In genomic region chr17:63344101-63344500, GRCm38 (mm10) we compare ENCODE assay signal across 17 mouse cellular contexts.
"Had no signal": no experiment of that assay in that cellular context is flagged by ENCODE, and none has a peak within 500 bp of the region (broad histone marks: within the 10 kb centered on the region; RNA-seq: fewer than 3 reads in every experiment).

No protein-coding gene starts in this region.

- DNase-seq: gastrocnemius, adult 2 months; gastrocnemius, postnatal 10 days; gastrocnemius, postnatal 25 days; heart, adult 2 months; heart, postnatal 14 days; heart, postnatal 36 days; kidney, adult 18-20 months; kidney, adult 8-10 months; kidney, postnatal 10 days; kidney, postnatal 25 days; kidney, postnatal 4 days; left cerebral cortex, postnatal 4 days had no signal

- ATAC-seq: hindbrain, embryonic 16.5 days; inflammation-experienced regulatory T-cells, adult 6 months; intestine, embryonic 15.5 days; intestine, postnatal 0 days; liver, embryonic 12.5 days had no signal
